Mouse (Mus musculus) layer of hippocampus, adult 18-20 months (tissue): ENCODE measurements around the gene Ccdc137. TPM values are rescaled to one million over a fixed set of nuclear protein-coding genes. Genes with fewer than 3 reads are reported as not detected.

Experiments used
- DNase-seq, 2 experiments: peaks; one replicate each; pipeline ENCODE4 v3.0.0; 2022; ENCODE audit warnings: low spot score in 2 of 2
- total RNA-seq, 2 experiments: library from RNA; stranded (reverse); gene quantifications; 2 replicates each; pipeline ENCODE4 v1.2.3; 2021

The Ccdc137 gene
- total RNA-seq, 2 experiments from 2014 or later = 24.6 to 32.9 TPM

DNA sequence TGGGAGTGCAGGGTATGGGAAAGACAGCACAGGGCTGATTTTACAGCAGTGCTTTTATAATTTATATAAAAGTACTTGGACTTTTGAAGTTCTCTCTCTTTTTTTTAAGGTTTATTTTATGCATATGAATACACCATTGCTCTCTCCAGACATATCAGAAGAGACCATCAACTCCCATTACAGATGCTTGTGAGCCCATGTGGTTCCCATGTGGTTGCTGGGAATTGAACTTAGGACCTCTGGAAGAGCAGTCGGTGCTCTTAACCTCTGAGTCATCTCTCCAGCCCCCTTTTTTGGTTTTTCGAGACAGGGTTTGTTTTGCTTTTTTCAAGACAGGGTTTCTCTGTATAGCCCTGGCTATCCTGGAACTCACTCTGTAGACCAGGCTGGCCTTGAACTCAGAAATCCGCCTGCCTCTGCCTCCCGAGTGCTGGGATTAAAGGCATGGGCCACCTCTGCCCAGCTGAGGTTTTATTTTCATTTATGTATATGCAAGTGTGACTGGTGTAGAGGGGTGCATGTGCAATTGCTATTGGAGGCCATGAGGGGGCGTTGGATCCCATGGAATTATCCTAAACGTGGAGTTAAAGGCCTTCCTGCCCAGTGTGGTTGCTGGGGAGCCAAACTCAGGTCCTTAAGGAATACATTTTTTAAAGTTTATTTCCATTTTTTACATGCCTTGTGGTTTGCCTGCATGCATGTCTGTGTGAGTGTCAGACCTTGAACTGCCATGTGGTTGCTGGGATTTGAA, 1.1 kb downstream of the Ccdc137 start:
- no peak for DNase-seq

DNA sequence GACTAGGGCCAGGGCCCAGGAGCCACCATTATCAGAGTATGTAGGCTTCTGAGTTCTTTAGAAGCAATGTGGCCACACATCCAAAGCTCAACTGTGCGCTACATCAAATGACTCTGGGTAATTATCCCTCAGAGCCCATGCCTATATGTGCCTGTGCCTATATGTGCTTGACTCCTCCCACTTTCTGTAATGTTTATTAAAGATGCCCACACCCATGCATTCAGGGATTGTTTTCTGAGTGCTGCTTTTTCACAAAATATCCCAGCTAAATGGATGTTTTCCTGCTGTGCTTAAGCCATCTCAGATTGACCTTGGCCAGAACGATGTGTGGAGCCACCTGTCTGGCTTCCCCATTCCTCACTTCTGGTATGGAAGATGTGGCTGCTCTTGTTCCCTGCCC, 5.6 kb downstream of the Ccdc137 start:
- no peak for DNase-seq

DNA sequence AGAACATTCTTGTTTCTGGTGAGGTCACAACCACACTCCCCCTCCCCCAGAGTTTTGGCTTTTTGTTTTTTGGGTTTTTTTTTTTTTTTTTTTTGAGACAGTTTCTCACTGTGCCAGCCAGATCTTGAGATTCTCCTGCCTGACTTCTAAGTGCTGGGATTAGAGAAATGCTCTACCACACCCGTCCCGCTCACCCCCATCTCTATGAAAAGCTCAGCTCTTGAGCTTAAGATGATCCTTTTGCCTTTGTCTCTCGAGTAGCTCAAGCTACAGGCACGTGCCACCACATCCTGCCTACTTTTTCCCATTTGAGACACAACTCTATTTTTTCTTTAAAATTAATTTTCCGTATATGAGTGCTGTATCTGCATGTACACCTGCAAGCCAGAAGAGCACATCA, 6.5 kb downstream of the Ccdc137 start:
- DNase-seq = no peak

DNA sequence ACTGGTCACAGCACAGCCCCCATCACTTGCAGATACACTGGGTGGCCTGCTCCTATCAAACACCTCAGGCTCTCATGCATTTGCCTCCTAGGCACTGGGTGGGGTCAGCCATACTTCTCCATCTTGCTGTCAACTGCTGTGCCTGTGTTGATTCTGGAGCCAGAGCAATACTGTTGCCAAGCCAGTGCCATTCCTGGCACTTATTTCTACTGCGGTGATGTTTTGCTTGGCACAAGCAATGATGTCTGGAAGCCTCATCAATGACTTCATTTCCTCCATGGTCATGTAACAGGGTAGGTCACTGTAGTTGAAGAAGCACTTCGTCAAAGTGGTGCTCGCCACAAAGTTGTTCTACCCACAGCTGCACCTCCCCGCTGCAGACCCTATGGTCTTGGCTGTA, 7.6 kb downstream of the Ccdc137 start:
- DNase-seq = no peak

DNA sequence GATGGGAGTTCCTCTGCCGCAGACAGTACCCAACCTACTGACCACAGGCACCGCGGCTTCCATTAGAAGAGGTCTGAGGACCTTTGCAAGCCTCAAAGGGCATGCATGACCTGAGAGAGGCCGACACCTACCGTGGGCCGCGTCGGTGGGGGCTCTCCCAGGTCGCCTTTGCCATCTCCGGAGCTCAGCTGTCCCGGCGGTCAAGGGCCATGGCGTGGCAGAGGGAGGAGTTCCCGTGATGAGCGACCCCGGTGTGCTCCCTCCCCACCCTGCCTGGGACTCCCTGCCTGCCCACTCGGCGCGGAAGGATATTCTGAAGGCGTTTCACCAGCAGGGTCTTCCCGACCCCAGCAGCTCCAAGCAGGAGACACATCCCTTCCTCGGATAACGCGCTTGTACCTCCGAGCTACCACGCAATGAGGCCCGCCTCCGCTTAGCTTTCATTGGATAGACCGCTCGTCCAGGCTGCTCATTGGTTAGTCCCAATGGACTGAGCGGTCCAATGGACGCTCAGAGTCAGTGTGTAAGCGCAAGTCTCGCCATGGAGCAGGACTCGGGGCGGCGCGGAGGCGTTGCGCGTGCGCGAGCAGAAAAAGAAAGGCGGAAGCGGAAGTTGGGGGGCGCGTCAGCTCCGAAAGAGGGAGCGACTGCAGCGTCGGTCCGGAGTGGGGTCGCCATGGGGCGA, 9.3 kb downstream of the Ccdc137 start, which contains the start of gene Arl16:
Gene Arl16, minus strand, starts transcription at position 557 of the 685 bp plus-strand sequence.
- peak; percentile 95 to 96 for DNase-seq

DNA sequence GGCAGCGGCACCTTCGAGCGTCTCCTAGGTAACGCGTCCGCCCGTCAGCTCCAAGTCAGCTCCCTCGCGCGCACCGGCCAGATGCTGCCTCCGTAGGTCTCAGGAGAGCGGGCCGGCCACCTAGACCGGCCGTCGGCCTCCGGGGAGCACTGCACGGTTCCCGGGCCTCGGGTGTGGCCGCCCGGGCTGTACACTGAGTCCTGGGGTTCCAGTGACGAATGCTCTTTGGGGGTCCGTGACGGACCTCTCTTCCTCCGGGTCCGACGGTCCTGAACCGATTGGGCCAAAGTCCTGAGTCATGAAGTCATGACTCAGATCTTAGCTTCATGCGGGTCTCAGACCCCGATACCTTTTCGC, 9.8 kb downstream of the Ccdc137 start:
- no peak for DNase-seq

DNA sequence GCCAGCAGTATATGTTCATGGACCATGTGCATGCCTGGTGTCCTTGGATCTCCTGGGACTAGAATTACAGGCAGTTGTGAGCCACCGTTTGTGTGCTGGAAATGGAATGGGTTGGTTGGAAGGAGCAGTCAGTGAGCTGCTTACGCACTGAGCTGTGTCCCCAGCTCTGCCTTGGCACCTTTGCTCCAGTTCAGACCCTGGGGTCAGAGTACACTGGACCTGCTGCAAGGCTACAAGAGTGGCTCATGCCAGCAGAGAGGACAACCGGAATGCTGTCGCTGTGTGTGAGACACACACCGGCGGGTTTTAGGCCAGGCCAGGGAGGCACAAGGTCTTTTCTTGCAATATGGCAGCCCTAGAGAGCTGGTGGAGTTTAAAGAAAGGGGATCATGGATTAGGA, 14.1 kb downstream of the Ccdc137 start:
- DNase-seq = no peak

DNA sequence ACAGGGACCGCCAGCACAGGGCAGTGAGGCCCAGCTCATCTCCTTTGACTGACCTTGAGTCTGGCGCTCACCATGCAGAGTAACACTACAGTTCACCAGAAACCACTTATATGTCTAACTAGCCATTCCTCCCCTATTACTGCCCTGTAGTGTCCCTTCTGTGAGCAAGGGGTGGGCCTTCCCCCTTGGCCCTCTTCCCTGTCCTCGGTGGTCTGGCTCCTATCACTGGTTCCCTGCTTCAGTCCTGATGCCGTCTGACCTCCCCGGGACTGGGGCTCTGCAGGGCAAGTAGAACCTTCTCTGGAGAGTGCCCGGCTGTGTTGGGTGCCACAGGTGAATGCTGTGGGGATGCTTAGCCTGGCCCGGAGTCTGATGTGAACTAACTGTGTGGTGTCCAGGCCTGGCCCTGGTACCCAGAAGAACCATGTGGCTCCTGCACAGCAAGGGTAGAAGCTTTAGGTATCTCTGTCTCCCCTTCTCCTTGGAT, 25.6 kb downstream of the Ccdc137 start:
- DNase-seq = no peak

DNA sequence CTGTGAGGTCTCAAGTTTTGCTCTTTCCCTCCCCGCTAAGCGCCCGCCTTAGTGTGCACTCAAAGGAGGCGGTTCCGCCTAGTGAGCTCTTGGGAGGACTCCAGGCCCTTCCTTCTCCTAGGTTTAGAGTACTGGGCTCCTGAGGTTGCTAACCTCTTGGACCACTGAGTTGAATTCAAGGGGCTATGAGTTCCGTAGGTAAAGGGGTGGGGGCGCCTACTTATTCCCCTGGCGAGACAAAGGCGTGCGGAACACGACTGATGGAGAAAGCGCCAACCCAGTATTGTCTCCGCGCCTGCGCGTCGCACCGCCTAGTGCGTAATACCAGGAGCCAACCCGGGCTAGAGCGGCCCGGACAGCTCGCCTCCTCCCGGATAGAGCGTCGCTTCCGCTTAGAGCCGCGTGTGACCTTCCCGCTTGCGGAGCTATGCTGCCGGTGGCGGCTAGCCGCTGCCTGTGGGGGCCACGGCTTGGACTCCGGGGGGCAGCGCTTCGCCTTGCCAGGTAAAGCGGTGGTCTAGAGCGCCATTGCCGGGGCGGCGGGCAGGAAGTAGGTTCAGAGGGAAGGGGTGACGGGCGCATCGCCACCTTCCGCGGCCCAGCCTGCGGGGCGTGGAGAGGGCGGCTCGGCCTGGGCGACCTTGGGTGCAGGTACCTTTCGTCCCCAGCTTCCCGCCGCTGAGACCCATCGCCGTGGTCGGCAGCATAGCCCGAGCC, 26.5 kb downstream of the Ccdc137 start, which contains the start of gene Mrpl12:
Gene Mrpl12, plus strand, starts transcription at position 349 of the 717 bp plus-strand sequence.
- DNase-seq = peak; percentile 89 to 93

DNA sequence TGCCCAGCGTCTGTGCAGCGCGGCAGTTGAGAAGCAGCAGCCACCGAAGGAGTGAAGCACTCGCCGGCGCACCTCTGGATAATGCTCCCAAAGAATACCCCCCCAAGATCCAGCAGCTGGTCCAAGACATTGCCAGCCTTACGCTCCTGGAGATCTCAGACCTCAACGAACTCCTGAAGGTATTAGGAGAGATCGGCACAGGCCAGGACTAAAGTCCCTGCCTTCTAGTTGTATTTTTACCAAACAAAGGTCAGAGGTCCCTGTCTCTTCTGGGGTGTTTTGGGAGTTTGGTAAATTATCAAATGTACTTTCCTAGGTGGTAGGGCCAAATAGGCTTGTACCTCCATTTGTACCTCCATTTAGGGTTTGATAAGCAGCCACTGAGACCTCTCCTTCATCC, 27.3 kb downstream of the Ccdc137 start:
- no peak for DNase-seq

DNA sequence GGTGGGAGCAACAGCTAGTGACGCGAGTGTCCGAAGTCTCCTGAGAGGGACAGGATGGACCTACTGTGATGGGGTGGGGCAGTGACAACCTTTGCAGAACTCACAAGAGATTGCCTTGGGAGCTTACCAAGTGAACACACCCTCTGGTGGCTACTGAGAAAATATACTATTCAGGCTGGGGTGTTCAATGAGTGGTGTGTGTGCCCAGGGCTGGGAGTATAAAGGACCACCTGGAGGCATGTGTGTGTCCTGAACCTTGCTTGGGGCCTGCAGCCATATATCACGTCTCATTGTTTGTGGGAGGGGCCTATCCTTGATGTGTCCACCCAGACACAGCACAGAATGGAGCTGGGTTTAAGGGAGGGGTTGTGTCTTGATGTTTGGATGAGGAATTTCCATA, 30.6 kb downstream of the Ccdc137 start:
- DNase-seq = no peak

DNA sequence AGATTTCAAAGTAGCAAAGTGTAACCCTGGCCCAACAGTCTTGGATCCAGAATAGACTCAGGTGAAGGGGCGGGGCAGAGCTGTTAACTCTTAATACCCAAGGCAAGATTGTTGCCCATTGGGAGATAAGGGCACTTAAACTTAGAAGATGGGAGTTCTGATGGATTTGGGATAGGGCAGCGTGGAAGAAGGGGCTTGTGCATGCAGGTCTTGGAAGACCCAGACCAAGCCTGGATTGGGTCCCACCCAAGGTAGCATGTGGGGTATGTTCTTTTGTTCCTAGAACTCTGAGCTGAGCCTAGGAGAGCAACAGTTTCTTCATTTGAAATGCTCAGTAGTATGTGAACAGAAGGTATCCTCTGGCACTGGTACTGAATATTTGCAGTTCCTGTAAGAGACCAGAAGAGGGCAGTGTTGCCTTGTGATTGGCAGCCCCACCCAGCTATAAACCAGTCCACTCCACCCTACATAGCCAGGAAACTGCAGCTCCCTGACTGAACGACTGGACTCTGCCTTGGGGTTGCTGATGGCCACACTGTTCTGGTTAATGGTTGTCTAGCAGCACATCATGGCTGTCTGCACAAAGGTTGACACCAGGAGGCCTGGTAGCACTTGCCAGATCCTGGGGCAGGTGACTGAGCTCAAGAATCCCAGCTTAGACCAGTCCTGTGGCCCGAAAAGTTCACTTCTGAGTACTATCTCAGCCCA, 31.3 kb downstream of the Ccdc137 start:
- peak; percentile 52 to 83 for DNase-seq

DNA sequence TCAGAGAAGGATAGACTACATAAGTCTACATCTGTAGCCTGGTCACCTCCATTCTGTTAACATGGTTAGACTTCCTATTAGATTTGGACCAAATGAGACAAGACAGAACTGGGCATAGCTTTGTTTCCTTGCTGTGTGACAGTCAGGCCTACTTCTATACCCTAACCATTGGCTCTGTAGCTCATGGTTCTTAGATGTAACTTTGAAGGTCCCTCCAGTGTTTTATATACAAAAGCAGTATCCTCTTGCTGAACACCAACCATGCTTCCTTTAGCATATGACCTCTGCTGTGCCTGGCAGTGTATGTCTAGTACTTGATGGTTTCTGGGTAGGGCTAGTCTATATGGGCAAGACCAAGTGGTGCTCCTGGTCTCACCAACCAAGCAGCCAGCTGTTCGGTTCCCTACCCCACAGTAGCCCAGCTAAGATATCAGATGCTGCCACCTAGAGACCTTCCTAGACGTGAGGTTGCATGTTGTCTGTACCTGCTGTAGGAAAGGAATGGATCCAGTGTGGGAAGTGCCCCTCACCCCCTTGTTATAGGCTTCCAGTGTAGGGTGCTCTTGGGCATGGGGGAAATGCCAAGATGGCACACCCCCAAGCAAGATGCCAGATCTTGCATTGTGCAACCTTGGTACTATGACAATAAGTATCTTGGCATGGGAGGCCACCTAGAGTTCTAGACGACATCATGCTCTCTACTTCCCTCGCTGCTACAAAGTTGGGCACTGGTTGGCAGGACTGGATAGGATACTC, 32.6 kb downstream of the Ccdc137 start:
- DNase-seq = no peak

DNA sequence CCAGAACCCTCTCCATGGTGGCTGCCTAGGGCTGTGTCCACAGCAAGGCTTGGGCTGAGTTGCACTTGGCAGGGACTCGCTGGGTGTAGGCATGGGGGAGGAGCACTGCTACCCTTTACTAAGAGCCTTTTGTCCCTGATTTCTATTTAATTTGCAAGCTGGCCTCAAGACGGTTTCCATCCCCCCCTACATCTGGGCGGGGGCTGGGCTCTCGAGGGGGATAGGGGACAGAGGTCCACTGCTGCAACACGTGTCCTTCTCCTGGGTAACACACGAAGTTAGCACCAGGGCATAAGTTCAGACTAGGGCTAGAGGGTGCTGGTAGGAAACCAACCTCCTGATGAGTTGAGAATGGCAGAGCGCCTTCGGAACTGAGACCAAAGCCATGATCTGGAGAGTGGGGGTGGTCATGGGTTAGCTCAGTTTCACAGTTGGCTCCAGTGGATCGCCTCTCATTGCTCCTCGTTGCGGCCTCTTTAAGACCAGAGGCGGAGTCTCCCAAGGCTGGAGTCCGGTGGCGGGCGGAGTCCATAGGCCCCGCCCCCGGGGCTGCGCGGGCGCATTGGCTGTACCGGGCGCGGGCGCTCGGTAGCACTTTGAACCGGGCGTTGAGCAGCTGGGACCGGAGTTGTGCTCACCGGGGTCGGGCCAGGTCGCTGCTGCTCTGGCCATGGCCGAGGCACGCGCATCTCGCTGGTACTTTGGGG, 33.6 kb downstream of the Ccdc137 start, which contains the start of gene Slc25a10:
Gene Slc25a10, plus strand, starts transcription at position 524 of the 707 bp plus-strand sequence.
- DNase-seq = peak; percentile 80 to 90

DNA sequence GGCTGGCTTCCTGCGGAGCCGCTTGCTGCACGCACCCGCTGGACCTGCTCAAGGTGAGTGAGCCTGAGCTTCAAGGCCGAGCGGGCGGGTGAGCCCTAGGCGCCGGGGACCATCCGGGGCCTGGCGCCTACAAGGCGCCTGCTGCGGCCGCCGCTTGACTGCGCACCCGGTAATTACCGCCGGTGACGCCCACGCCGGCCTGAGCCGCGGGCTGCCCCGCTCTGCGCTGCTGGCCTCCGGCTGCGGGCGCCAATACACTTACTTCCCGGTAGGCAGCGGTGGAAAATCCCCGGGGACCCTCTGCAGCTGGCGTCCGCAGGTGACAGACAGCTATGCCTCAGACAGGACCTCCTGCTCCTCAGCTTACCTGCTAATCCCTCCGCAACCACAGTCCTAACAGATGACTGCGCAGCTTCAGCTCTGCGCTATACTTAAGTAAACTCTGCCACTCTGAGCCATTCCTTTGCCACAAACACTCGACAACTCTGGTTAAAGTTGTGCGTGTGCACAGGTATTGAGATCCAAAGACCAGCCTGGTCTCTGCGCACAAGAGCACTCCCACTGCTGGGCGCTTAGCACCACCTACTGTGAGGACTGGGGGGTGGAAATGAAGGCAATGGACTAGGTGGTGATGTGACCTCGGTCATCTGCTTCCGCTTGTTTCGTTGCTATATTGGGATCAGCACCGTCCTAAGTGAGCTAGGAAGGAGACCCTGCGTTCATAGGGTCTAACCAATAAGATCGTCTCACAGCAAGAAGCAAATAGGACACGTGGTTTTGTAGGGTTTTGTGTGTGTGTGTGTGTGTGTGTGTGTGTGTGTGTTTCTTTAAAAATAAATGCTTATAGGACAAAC, 34.3 kb downstream of the Ccdc137 start:
- DNase-seq = peak in 1 of 2 experiments; percentile 21

DNA sequence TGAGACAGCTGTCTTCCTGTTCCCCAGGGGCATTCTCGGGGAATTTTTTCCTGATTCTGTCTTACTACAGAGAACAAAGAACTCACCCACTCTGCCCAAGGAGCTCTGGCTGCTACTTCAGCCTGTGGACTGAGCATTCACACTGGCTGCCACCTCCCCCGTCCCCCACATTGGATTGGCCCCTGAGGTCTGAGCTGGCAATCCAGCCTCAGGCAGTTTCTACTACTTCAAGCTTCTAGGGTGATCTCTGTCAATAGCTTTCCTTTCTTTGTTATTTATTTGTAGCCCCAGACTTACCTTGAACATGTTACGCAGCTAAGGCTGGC, 34.9 kb downstream of the Ccdc137 start:
- DNase-seq = no peak

DNA sequence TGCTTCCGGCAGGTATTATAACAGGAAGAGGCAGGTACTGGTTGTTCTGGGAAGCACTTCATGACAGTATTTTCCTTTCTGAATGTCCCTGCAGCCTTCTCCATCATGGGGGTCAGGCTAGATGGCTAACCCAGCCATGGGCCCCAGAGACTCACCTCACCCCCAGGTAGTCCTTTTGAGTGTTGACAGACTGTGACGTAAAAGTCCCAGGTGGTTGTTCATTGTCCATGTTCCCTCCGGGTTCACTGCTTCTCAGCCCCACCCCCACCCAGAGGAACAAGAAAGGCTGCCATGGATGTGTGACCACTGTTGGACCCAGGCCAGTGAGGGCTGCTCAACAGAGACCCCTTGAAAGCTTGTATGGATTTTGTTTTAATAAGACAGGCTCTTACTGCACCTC, 35.4 kb downstream of the Ccdc137 start:
- DNase-seq = no peak

DNA sequence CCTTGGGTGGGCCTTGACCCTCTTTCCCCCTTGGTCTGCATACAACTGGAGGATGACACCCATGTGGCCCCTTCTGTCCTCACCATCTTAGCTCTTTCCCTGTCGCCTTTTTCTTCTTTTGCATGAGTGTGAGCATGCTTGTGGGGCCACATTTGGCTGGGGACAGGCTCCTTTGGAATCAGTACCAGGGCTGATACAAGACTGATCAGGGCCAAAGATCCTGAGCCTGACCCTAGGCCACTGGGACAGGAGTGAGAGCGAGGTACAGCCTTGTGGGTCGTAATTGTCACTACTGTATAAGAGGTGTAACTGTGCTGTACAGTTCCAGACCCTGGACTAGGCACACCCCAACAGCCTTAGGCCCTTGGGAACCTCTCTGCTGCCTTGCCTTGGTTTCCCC, 36.0 kb downstream of the Ccdc137 start:
- DNase-seq = no peak

DNA sequence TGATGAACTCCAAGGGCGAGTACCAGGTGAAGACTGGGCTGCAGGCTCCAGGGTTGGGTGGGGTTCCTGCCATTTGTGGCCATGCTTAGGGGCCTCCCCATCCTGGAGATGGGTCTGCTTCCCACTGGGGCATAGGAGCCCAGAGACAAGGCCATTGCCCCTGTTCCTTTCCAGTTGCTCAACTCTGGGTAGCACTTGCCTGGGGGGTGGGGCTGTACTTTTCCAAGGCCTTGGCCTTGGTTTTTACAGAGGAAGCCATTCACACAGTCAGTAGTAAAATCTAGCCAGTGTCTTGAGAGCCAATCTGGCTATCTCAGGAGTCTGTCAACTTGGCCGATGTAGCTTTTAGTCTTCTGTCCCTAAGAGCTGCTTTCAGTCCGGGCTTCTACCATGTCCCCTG, 39.5 kb downstream of the Ccdc137 start:
- no peak for DNase-seq
